Mouse (Mus musculus): ENCODE data around the gene Jtb. TPM values are rescaled to one million over a fixed set of nuclear protein-coding genes. Genes with fewer than 3 reads are reported as not detected.

Jtb gene
- polyA plus RNA-seq, 1 experiment from 2014 or later = 83.0 TPM

DNA sequence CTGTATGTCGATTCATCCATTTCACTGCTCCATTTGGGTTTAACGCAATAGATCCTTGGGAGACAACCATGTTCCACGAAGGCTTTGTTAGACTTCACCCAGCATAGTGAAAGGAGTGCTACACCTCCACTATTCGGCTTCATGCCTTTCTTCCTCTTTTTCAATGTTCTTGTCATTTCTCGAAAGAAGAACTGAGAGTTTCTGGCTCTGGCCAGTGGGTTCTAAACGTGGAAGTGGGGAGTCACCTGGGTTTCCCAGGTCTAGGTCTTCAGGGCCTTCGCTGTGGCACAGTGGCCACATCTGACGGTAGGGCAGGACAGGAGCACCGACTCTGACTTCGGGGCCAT lies 33.3 kb downstream of the Jtb start:
- no peaks in the 10 kb centered on the region for H3K27me3 ChIP-seq (replicated peaks)
- 32% methylated on average over 10 of the region's 10 CpGs for WGBS
- H3K4me2 ChIP-seq = peak overlapping the region; percentile 78
- no peak for ATAC-seq (ENCODE audit: insufficient number of reproducible peaks, low FRiP score)
- no peaks in the 10 kb centered on the region for H3K9me3 ChIP-seq (replicated peaks)
- peaks cover 50% of the 10 kb centered on the region for H3K36me3 ChIP-seq
- peaks cover 20% of the 10 kb centered on the region for H3K4me1 ChIP-seq (replicated peaks)
- H3K9ac ChIP-seq = peak overlapping the region; percentile 95; the same call in 1 of the 2 replicates
- H3K27ac ChIP-seq (ENCODE audit: poor library complexity, severe bottlenecking) = peak overlapping the region; percentile 98; the same call in 1 of the 2 replicates
- H3K4me3 ChIP-seq = peak overlapping the region; percentile 90

DNA sequence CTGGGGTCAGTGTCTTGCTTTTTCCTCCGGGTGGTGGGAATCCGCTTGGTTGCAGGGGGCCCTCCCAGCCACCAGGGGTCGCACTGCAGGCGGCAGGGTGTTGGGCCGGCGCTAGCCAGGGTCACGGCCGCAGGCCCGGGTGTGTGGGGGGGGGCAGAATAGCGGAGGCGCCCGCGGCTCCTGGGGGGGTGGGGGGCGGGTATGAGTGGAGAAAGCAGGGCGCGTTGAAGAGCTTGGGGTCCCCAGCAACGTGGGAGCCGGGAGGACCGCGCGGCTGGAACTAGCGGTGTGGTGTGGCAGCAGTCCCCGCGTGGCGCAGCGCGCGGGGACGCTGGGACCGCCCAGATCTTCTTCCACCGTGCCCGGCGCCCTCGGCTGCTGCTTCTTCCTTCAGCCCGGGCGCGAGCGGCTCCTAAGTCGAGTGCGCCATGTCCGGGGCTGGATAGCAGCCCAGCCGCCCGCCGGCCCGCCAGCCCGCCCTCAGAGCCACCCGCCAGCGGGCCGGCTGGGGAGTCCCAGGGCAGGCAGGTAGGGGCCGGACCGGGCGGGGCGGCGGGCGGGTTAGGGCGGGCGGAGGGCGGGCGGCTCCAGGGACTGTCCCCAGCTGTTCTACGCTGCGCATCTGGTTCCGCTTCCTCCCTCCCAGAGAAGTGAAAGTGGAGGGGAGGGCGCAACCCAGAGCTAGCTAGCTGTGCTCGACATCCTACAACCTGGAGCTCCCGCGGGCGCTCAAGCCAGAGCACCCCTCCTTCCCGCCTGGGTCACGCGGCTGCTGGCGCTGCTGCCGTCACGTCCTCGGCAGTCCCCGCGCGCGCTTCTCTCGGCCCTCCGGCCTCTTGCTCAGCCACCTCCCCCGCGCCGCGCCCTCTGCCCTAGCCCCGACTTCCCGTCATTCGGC lies 33.9 kb downstream of the Jtb start, which contains the start of gene Dennd4b:
TSS of gene Dennd4b (plus strand) at position 152 of the 898 bp plus-strand sequence.
- peak within 1 kb of the TSS; percentile 98 for H3K27ac ChIP-seq (ENCODE audit: poor library complexity, severe bottlenecking)
- H3K4me3 ChIP-seq = peak within 1 kb of the TSS; percentile 90
- peaks cover 49% of the 10 kb centered on the region for H3K36me3 ChIP-seq
- under 1% methylated on average over 82 of the region's 87 CpGs for WGBS
- H3K27me3 ChIP-seq (replicated peaks) = no peaks in the 10 kb centered on the region
- H3K4me1 ChIP-seq (replicated peaks) = peaks cover 20% of the 10 kb centered on the region
- peak within 1 kb of the TSS; percentile 78 for H3K4me2 ChIP-seq
- H3K9ac ChIP-seq = peak within 1 kb of the TSS; percentile 95
- ATAC-seq (ENCODE audit: insufficient number of reproducible peaks, low FRiP score) = peak; percentile 89
- H3K9me3 ChIP-seq (replicated peaks) = no peaks in the 10 kb centered on the region

DNA sequence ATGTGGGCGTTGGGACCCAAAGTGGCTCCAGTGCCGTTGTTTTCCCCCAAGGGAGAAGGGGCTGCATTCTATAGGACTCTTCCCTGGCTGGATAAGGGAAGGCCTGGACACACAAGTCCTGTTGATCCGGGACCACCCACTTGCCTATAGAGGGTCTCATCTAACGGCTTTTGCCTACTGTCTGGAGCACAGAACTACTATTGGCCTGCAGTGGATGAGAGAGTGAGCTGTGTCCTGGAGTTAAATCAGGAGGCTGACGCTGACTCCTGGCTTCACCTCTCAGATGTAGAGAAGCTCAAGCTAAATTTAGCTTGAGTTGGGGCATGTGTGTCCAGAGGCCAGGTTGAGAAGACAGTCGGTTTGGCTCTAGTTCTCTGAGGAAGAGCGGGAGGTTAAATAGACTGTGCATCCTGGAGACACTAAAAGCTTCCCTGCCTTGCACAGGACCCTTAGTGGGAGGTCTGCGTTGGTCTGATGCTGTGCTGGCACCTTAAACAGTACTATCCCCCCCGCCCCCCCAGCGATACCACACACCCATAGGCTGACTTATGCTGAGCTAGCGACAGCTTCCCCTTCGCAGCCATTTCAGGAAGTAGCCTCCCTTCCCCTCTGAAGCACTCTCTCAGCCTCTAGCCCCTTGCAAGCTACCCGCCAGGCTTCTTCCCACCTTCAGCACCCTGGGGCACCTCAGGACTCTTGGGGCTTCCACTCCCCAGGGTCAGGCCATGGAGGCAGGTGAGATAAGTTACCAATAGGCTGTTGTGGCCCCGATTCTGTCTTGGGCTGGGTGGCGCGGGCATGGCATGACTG lies 34.7 kb downstream of the Jtb start:
- Histone ChIP-seq H3K9ac (peak overlapping the region; percentile 95), H3K9me3 (replicated peaks) (no peaks in the 10 kb centered on the region), H3K4me3 (peak overlapping the region; percentile 90), H3K36me3 (peaks cover 49% of the 10 kb centered on the region), H3K27me3 (replicated peaks) (no peaks in the 10 kb centered on the region), H3K4me1 (replicated peaks) (peaks cover 20% of the 10 kb centered on the region), H3K4me2 (peak overlapping the region; percentile 78), H3K27ac (ENCODE audit: poor library complexity, severe bottlenecking) (peak overlapping the region; percentile 98)
- peak; percentile 19 for ATAC-seq (ENCODE audit: insufficient number of reproducible peaks, low FRiP score)
- 12% methylated on average over 16 of the region's 16 CpGs for WGBS

DNA sequence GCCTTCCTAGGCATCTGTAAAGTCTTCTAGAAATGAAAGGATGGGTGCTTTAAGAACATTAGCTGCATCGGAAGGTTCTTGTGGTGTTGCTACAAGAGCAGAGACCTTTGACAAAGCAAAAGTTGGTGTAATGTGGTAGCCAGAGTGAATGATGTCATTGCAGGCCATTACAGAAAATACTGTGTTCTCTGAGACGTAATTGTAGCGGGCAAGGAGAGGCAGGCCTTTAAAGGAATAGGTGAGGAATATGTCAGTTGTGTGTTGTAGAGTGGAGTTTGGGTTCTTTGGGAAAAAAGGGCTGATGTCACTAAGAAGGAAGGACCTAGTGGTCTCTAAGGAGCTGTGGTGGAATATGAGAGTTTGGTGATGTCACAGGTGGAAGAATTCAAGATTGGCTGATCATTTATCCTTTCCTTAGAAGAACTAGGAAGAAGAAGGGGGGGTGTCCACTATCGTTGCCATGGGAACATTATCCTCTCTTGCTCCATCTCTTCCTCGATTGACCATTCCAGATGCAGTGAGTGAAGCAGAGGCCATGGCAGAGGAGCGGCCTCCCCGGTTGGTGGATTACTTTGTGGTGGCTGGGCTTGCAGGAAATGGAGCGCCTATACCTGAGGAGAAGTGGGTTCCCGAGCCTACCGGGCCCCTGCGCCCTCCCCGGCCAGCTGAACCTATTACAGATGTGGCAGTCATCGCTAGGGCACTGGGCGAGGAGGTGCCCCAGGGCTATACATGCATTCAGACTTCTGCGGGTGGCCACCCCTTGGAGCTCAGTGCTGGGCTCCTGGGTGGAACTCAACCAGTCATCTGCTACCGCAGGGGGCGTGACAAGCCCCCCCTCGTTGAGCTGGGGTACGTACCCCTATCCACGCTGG lies 35.7 kb downstream of the Jtb start:
- H3K27me3 ChIP-seq (replicated peaks) = no peaks in the 10 kb centered on the region
- no peak for ATAC-seq (ENCODE audit: insufficient number of reproducible peaks, low FRiP score)
- no peak overlapping the region for H3K9ac ChIP-seq
- peaks cover 20% of the 10 kb centered on the region for H3K4me1 ChIP-seq (replicated peaks)
- H3K4me3 ChIP-seq = no peak overlapping the region
- no peaks in the 10 kb centered on the region for H3K9me3 ChIP-seq (replicated peaks)
- H3K27ac ChIP-seq (ENCODE audit: poor library complexity, severe bottlenecking) = peak overlapping the region; percentile 98
- peak overlapping the region; percentile 78 for H3K4me2 ChIP-seq
- peaks cover 48% of the 10 kb centered on the region for H3K36me3 ChIP-seq
- 92% methylated on average over 20 of the region's 20 CpGs for WGBS

DNA sequence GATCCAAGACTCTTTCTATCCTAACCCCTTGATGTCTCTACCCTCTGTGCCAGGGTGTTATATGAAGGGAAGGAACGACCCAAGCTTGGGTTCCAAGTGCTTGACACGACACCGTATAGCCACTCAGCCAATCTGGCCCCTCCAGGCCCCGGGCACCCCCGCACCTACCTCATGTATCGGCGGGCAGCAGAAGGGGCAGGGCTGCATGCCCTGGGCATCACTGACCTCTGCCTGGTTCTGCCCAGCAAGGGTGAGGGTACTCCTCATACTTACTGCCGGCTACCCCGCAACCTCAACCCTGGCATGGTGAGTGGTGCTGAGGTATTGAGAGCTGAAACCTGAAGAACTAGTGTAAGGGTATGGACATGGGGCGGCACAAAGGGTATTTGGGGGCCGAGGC lies 36.8 kb downstream of the Jtb start:
- Histone ChIP-seq H3K36me3 (peaks cover 48% of the 10 kb centered on the region), H3K9ac (no peak overlapping the region), H3K4me1 (replicated peaks) (peaks cover 20% of the 10 kb centered on the region), H3K4me2 (no peak overlapping the region), H3K27me3 (replicated peaks) (no peaks in the 10 kb centered on the region), H3K4me3 (no peak overlapping the region), H3K9me3 (replicated peaks) (no peaks in the 10 kb centered on the region), H3K27ac (ENCODE audit: poor library complexity, severe bottlenecking) (no peak overlapping the region)
- 90% methylated on average over 11 of the region's 11 CpGs for WGBS
- no peak for ATAC-seq (ENCODE audit: insufficient number of reproducible peaks, low FRiP score)

DNA sequence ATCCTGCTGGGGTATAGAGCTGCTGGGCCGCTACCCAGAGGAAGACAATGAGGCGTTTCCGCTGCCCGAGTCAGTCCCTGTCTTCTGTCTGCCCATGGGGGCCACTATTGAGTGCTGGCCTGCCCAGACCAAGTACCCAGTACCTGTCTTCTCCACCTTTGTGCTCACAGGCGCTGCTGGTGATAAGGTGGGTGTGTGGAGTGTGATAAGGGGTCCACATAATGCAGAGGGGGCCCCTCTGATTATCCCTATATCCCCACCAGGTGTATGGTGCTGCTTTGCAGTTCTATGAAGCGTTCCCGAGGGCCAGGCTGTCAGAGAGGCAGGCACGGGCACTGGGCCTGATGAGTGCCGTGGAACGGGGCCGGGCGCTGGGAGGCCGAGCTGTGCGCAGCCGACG lies 37.6 kb downstream of the Jtb start:
- Histone ChIP-seq H3K4me2 (no peak overlapping the region), H3K9ac (no peak overlapping the region), H3K4me1 (replicated peaks) (peaks cover 20% of the 10 kb centered on the region), H3K27ac (ENCODE audit: poor library complexity, severe bottlenecking) (no peak overlapping the region), H3K4me3 (no peak overlapping the region), H3K36me3 (peaks cover 49% of the 10 kb centered on the region), H3K9me3 (replicated peaks) (no peaks in the 10 kb centered on the region), H3K27me3 (replicated peaks) (no peaks in the 10 kb centered on the region)
- ATAC-seq (ENCODE audit: insufficient number of reproducible peaks, low FRiP score) = no peak
- 87% methylated on average over 16 of the region's 16 CpGs for WGBS

DNA sequence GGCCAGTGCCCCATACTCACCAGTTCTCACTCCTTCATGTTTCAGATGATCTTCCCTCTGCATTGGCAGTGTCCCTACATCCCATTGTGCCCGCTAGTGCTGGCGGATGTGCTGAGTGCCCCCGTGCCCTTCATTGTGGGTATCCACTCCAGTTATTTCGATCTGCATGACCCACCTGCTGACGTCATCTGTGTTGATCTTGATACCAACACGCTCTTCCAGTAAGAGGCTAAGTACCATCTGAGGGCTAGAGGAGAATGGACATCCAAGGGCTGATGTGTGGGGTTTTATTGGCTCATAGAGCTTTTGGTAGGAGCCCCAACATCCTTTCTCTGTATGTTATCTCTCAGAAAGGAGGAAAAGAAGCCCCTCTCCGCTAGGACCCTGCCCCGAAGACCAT lies 39.4 kb downstream of the Jtb start:
- ATAC-seq (ENCODE audit: insufficient number of reproducible peaks, low FRiP score) = no peak
- Histone ChIP-seq H3K4me3 (no peak overlapping the region), H3K4me2 (no peak overlapping the region), H3K9ac (no peak overlapping the region), H3K9me3 (replicated peaks) (no peaks in the 10 kb centered on the region), H3K4me1 (replicated peaks) (peaks cover 13% of the 10 kb centered on the region), H3K27ac (ENCODE audit: poor library complexity, severe bottlenecking) (no peak overlapping the region), H3K27me3 (replicated peaks) (no peaks in the 10 kb centered on the region), H3K36me3 (peaks cover 63% of the 10 kb centered on the region)
- WGBS = 87% methylated on average over 8 of the region's 8 CpGs

DNA sequence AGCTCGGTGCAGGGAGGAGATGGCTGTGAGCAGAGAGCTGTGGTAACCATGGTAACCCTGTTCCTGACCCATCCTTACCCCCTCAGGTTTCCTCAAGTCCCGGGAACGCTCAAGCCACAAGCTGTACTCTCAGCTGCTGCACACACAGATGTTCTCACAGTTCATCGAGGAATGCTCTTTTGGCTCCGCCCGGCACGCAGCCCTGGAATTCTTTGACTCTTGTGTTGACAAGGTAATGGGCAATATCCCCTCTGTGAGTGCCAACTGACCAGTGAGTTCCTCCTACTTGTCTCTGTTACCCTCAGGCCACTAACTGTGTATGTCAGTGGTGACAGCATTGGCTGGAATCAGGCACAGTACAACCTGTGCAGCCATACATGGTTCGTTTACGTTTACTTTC lies 40.8 kb downstream of the Jtb start:
- no peaks in the 10 kb centered on the region for H3K9me3 ChIP-seq (replicated peaks)
- no peak overlapping the region for H3K9ac ChIP-seq
- peaks cover 77% of the 10 kb centered on the region for H3K36me3 ChIP-seq
- no peak for ATAC-seq (ENCODE audit: insufficient number of reproducible peaks, low FRiP score)
- no peak overlapping the region for H3K27ac ChIP-seq (ENCODE audit: poor library complexity, severe bottlenecking)
- H3K4me2 ChIP-seq = no peak overlapping the region
- no peaks in the 10 kb centered on the region for H3K27me3 ChIP-seq (replicated peaks)
- no peak overlapping the region for H3K4me3 ChIP-seq
- peaks cover 8% of the 10 kb centered on the region for H3K4me1 ChIP-seq (replicated peaks)
- 67% methylated on average over 9 of the region's 9 CpGs for WGBS

DNA sequence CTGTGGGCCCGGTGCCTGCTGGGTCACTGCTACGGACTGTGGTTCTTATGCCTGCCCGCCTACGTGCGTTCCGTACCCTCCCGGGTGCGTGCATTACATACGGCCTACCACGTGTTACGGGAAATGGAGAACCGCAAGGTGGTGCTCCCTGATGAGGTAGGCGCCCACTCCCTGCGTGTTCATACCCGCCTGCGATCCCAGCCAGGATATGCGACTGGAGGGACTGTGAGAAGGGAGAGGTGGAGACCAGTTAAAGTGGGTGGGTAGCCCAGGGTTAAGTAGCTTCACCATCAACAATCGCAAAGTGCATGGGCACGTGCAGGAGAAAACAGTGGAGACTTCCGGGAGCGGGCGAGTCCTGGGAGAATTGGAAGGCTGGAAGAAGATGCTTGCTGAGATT lies 42.5 kb downstream of the Jtb start:
- Histone ChIP-seq H3K36me3 (peaks cover 90% of the 10 kb centered on the region), H3K27ac (ENCODE audit: poor library complexity, severe bottlenecking) (no peak overlapping the region), H3K9me3 (replicated peaks) (no peaks in the 10 kb centered on the region), H3K4me1 (replicated peaks) (peaks cover 9% of the 10 kb centered on the region), H3K4me2 (no peak overlapping the region), H3K9ac (no peak overlapping the region), H3K4me3 (no peak overlapping the region), H3K27me3 (replicated peaks) (no peaks in the 10 kb centered on the region)
- no peak for ATAC-seq (ENCODE audit: insufficient number of reproducible peaks, low FRiP score)
- WGBS = 91% methylated on average over 22 of the region's 22 CpGs

DNA sequence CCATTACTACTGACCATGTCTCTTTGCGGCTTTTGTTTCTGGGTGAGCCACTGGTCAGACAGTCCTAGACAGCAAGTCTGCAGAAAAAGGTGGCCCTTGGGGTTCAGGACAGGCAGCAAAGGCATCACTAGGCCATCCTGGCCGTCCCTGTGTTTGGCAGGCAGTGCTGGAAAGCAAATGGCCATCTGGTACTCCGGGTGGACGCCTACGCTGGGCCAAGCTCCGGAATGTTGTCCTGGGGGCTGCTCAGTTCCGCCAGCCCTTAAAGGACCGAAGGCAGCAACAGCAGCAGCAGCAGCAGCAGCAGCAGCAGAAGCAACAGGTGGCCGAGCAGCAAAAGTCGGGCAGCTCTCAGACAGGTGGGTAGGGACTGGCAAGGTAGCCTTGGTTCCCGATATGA lies 43.9 kb downstream of the Jtb start:
- ATAC-seq (ENCODE audit: insufficient number of reproducible peaks, low FRiP score) = no peak
- Histone ChIP-seq H3K36me3 (peaks cover 94% of the 10 kb centered on the region), H3K27ac (ENCODE audit: poor library complexity, severe bottlenecking) (no peak overlapping the region)

More for the DNA sequence above, 43.9 kb downstream of the Jtb start:
- H3K4me1 ChIP-seq (replicated peaks) = peaks cover 9% of the 10 kb centered on the region
- no peak overlapping the region for H3K4me3 ChIP-seq
- no peaks in the 10 kb centered on the region for H3K27me3 ChIP-seq (replicated peaks)
- no peaks in the 10 kb centered on the region for H3K9me3 ChIP-seq (replicated peaks)
- no peak overlapping the region for H3K4me2 ChIP-seq
- 88% methylated on average over 11 of the region's 11 CpGs for WGBS
- no peak overlapping the region for H3K9ac ChIP-seq

Data from heart, embryonic 12.5 days (tissue).